Mouse (Mus musculus) bone marrow, adult 2 months (tissue): ENCODE results near the gene Pdk1.

Source experiments
- CTCF ChIP-seq: fragments of 200-500 bp; IDR thresholded peaks from 2 replicates; pipeline ENCODE4 v1.5.1; 2011; ENCODE audit warnings: low read length, control low read depth; ENCODE audit not compliant: control insufficient read depth, insufficient read depth
- POLR2A ChIP-seq: fragments of 200-500 bp; IDR thresholded peaks from 2 replicates; pipeline ENCODE4 v1.6.1; 2011; ENCODE audit warnings: low read depth, mild to moderate bottlenecking, control low read depth, low read length, borderline replicate concordance; ENCODE audit not compliant: control insufficient read depth

DNA sequence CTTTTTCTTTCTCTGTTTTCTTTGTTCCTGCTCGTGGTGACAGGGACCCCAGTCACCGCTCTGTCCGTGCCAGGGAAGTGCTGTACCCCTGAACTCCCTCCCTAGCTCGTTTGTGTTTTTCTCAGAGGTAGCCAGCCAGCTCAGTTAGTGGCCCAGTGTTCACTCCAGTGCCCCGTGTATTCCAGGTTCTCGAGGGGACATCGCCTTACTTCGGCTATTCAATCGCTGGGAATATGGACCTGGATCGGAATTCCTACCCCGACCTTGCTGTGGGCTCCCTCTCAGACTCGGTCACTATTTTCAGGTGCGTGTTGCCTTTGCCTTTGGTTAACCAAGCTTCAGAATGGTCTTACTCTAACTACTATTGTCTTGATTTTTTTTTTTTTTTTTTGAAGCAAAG is 45.3 kb upstream of the Pdk1 start:
- TF ChIP-seq CTCF: no peak
- no peak for TF ChIP-seq POLR2A
